Mouse (Mus musculus): ENCODE data around the gene Qsox1. TPM values are rescaled to one million over a fixed set of nuclear protein-coding genes. Genes with fewer than 3 reads are reported as not detected.

Qsox1 gene
- polyA plus RNA-seq, 1 experiment from 2014 or later, result 94.7 TPM

- 49% methylated on average over 8 of the region's 8 CpGs for WGBS
- H3K4me2 ChIP-seq (ENCODE audit: low read depth, low read length), result no peak overlapping the region
- H3K4me3 ChIP-seq (replicated peaks; ENCODE audit: low read length), result no peak overlapping the region
- peak; percentile 56; the same call in 1 of the 2 replicates for ATAC-seq (ENCODE audit: insufficient read depth, low FRiP score)
- H3K4me1 ChIP-seq (ENCODE audit: control insufficient read depth, insufficient read depth, low read length), result no peaks in the 10 kb centered on the region
- H3K9ac ChIP-seq (ENCODE audit: low read length), result no peak overlapping the region
- H3K27ac ChIP-seq (ENCODE audit: low read length), result no peak overlapping the region
- H3K36me3 ChIP-seq (ENCODE audit: control insufficient read depth, insufficient read depth, low read length), result no peaks in the 10 kb centered on the region
- no peaks in the 10 kb centered on the region for H3K9me3 ChIP-seq (replicated peaks; ENCODE audit: control insufficient read depth, low read length)
- H3K27me3 ChIP-seq (ENCODE audit: control insufficient read depth, insufficient read depth, low read length), result no peaks in the 10 kb centered on the region
Observed at GRCm38 (mm10) chr1:155827703-155828295, 15.1 kb upstream of the Qsox1 start.

DNA sequence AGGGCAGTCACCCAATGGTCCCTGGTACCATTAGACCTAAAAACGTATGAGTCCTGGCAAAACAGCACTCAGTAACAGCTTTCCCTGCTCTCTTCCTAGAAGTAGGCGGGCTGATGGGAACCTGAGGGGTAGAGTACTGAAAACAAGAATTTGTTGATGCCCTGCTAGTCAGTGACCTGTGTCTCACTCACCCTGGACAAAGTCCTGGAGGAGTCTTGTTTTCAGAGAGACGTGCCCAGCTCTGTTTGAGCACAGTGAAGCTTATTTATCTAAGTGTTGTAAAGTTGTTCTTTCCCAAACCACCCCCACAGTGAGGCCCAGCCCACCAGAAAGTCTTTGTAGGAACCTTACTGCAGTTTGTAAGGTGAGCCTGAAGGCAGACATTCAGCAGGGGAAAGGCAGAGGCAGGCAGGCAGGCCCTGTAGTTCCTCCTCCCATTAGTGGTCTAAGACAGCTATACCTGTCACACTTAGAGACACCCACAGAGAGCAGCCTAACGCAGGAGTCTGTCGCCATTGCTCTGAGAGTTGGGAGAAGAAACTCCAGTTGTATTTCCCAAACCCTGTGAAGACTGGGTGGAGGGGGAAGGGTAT lies 14.2 kb upstream of the Qsox1 start:
- Histone ChIP-seq H3K4me2 (ENCODE audit: low read depth, low read length) (no peak overlapping the region), H3K9me3 (replicated peaks; ENCODE audit: control insufficient read depth, low read length) (no peaks in the 10 kb centered on the region), H3K36me3 (ENCODE audit: control insufficient read depth, insufficient read depth, low read length) (no peaks in the 10 kb centered on the region), H3K4me1 (ENCODE audit: control insufficient read depth, insufficient read depth, low read length) (no peaks in the 10 kb centered on the region), H3K9ac (ENCODE audit: low read length) (no peak overlapping the region), H3K27ac (ENCODE audit: low read length) (no peak overlapping the region), H3K4me3 (replicated peaks; ENCODE audit: low read length) (no peak overlapping the region), H3K27me3 (ENCODE audit: control insufficient read depth, insufficient read depth, low read length) (no peaks in the 10 kb centered on the region)
- 47% methylated on average over 5 of the region's 5 CpGs for WGBS
- no peak for ATAC-seq (ENCODE audit: insufficient read depth, low FRiP score)

DNA sequence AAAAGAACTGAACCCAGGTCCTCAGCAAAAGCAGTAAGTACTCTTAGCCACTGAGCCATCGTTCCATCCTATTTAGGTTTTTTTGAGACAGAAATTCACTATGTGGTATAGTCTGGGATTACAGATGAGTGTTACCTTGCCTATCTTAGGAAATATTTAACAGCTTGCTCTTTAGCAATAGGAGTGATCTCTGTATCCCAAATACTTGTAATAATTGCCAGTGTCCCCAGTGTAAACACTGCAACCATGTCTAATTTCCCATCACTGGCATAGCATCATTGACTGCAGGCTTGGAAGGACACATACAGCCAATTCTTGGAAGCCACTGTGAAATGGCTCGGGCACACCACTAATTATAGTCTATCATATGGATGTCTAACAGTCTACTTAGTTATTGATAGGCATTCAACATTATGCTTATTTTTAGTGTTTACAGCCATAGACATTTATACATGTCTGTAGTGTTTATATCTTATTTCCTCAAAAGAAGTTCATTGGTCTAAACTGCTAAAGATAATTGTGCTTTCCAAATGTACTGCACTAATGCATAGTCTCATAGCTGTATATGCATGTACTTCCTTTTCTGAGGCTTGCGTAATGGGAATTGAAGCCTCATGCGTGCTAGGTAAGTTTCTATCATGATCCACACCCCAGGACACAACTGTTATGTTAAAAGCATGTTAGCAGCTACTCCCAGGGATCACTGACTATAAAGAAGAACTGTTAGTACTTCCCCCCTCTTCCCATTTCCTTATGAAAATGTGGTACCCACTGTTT lies 13.4 kb upstream of the Qsox1 start:
- WGBS, result 82% methylated on average over 4 of the region's 4 CpGs
- Histone ChIP-seq H3K9ac (ENCODE audit: low read length) (no peak overlapping the region), H3K4me3 (replicated peaks; ENCODE audit: low read length) (no peak overlapping the region), H3K4me1 (ENCODE audit: control insufficient read depth, insufficient read depth, low read length) (no peaks in the 10 kb centered on the region), H3K36me3 (ENCODE audit: control insufficient read depth, insufficient read depth, low read length) (no peaks in the 10 kb centered on the region), H3K9me3 (replicated peaks; ENCODE audit: control insufficient read depth, low read length) (no peaks in the 10 kb centered on the region), H3K27ac (ENCODE audit: low read length) (no peak overlapping the region), H3K4me2 (ENCODE audit: low read depth, low read length) (no peak overlapping the region), H3K27me3 (ENCODE audit: control insufficient read depth, insufficient read depth, low read length) (no peaks in the 10 kb centered on the region)
- no peak for ATAC-seq (ENCODE audit: insufficient read depth, low FRiP score)

GRCm38 (mm10) chr1:155820646-155821045 lies 8.0 kb upstream of the Qsox1 start:
- H3K9me3 ChIP-seq (replicated peaks; ENCODE audit: control insufficient read depth, low read length), result no peaks in the 10 kb centered on the region
- ATAC-seq (ENCODE audit: insufficient read depth, low FRiP score), result no peak
- H3K4me3 ChIP-seq (replicated peaks; ENCODE audit: low read length), result no peak overlapping the region
- whole genome bisulfite sequencing, result 82% methylated on average over 5 of the region's 5 CpGs
- H3K27me3 ChIP-seq (ENCODE audit: control insufficient read depth, insufficient read depth, low read length), result no peaks in the 10 kb centered on the region
- H3K9ac ChIP-seq (ENCODE audit: low read length), result no peak overlapping the region
- H3K4me2 ChIP-seq (ENCODE audit: low read depth, low read length), result no peak overlapping the region
- H3K4me1 ChIP-seq (ENCODE audit: control insufficient read depth, insufficient read depth, low read length), result no peaks in the 10 kb centered on the region
- no peaks in the 10 kb centered on the region for H3K36me3 ChIP-seq (ENCODE audit: control insufficient read depth, insufficient read depth, low read length)
- no peak overlapping the region for H3K27ac ChIP-seq (ENCODE audit: low read length)

DNA sequence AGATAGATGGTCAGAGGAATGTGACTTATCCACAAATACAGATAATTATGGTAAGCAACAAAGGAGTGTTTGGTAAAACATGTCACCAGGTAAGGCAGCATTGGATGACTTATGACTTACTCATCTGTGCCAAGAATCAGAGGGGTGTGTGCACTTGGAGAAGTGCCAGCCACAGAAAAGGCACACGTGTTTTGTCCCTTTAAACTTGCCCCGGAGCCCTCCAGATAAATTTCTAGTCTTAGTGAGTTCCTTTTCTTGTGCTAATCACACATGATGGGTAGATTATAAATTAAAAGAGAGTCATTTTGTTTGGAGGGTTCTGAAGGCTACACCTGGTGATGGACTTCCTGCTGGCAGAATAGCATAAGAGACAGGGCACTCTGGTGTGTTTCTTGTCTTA lies 3.5 kb upstream of the Qsox1 start:
- Histone ChIP-seq H3K4me2 (ENCODE audit: low read depth, low read length) (no peak overlapping the region), H3K9me3 (replicated peaks; ENCODE audit: control insufficient read depth, low read length) (no peaks in the 10 kb centered on the region), H3K27ac (ENCODE audit: low read length) (no peak overlapping the region), H3K4me3 (replicated peaks; ENCODE audit: low read length) (no peak overlapping the region), H3K4me1 (ENCODE audit: control insufficient read depth, insufficient read depth, low read length) (peaks cover 5% of the 10 kb centered on the region), H3K36me3 (ENCODE audit: control insufficient read depth, insufficient read depth, low read length) (no peaks in the 10 kb centered on the region), H3K27me3 (ENCODE audit: control insufficient read depth, insufficient read depth, low read length) (no peaks in the 10 kb centered on the region), H3K9ac (ENCODE audit: low read length) (no peak overlapping the region)
- no peak for ATAC-seq (ENCODE audit: insufficient read depth, low FRiP score)
- WGBS, result 38% methylated on average over 2 of the region's 2 CpGs

GRCm38 (mm10) chr1:155811995-155812580 lies 601 bp downstream of the Qsox1 start:
- Histone ChIP-seq H3K4me3 (replicated peaks; ENCODE audit: low read length) (peak overlapping the region; percentile 85), H3K4me1 (ENCODE audit: control insufficient read depth, insufficient read depth, low read length) (peaks cover 21% of the 10 kb centered on the region), H3K27ac (ENCODE audit: low read length) (peak overlapping the region; percentile 77; the same call in 1 of the 2 replicates), H3K36me3 (ENCODE audit: control insufficient read depth, insufficient read depth, low read length) (no peaks in the 10 kb centered on the region), H3K9ac (ENCODE audit: low read length) (peak overlapping the region; percentile 88), H3K27me3 (ENCODE audit: control insufficient read depth, insufficient read depth, low read length) (no peaks in the 10 kb centered on the region), H3K9me3 (replicated peaks; ENCODE audit: control insufficient read depth, low read length) (no peaks in the 10 kb centered on the region), H3K4me2 (ENCODE audit: low read depth, low read length) (peak overlapping the region; percentile 69)
- ATAC-seq (ENCODE audit: insufficient read depth, low FRiP score), result 0 out of 2 replicates have a peak, but pooled peaks have one; percentile 0
- 2% methylated on average over 22 of the region's 22 CpGs for WGBS

DNA sequence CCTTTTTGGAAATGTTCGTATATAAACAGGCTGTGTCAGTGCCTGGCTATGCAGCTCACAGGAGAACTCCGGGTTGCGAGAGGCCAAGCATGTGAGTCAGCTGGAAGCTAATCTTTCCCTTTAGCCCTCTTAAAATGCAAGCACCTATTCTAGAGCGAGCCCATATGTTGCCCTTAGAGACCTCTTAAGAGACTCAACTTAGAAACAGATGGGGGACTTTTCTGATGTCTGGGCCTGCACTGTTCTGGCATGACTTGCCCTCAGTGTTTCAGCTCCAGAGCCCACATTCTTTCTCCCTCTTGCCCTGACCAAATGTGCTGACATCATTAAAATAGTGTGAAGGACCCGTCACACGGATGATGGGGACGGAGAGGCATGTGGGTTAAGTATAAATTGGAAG lies 2.1 kb downstream of the Qsox1 start:
- Histone ChIP-seq H3K36me3 (ENCODE audit: control insufficient read depth, insufficient read depth, low read length) (no peaks in the 10 kb centered on the region), H3K9ac (ENCODE audit: low read length) (peak overlapping the region; percentile 46; the same call in 1 of the 2 replicates), H3K4me3 (replicated peaks; ENCODE audit: low read length) (peak overlapping the region; percentile 85), H3K9me3 (replicated peaks; ENCODE audit: control insufficient read depth, low read length) (no peaks in the 10 kb centered on the region), H3K27me3 (ENCODE audit: control insufficient read depth, insufficient read depth, low read length) (no peaks in the 10 kb centered on the region), H3K4me1 (ENCODE audit: control insufficient read depth, insufficient read depth, low read length) (peaks cover 21% of the 10 kb centered on the region), H3K4me2 (ENCODE audit: low read depth, low read length) (peak overlapping the region; percentile 69), H3K27ac (ENCODE audit: low read length) (peak overlapping the region; percentile 92)
- no peak for ATAC-seq (ENCODE audit: insufficient read depth, low FRiP score)
- 43% methylated on average over 7 of the region's 7 CpGs for WGBS

DNA sequence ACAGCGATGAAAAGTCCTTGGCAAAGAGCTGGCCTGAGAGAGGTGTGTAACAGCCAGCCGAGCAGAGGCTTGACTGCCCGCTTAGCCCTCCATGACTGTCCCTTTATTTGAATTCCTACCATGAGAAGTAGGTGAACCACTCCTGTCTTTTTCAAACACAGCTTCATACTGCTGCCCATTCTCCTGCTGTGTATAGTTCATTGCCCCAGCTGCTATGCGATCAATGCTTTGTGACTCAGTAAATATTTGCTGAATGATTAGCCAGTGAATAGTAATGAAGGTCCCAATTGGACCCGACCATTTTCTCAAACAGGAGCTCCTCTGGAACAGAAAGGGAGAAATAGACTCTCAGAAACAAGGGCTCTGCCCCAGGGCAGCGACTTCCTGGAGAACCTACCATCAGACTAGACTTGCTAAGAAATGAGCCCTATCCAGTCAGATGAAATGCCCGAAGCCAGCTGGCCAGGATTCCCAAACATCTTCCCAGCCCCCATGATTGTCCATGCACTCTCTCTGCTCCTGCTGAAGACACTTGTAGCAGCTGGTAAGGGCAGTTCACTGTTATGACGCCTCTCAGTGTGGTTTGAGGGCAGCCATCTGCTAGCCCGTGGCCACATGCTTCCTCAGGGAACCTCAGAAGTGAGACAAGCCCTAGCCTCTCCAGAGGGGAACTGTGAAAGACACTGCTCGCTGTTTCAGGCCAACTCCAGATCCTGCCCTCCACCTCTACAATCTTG lies 2.8 kb downstream of the Qsox1 start:
- H3K9me3 ChIP-seq (replicated peaks; ENCODE audit: control insufficient read depth, low read length), result no peaks in the 10 kb centered on the region
- peak; percentile 62 for ATAC-seq (ENCODE audit: insufficient read depth, low FRiP score)
- H3K4me2 ChIP-seq (ENCODE audit: low read depth, low read length), result peak overlapping the region; percentile 69
- peak overlapping the region; percentile 85 for H3K4me3 ChIP-seq (replicated peaks; ENCODE audit: low read length)
- H3K4me1 ChIP-seq (ENCODE audit: control insufficient read depth, insufficient read depth, low read length), result peaks cover 21% of the 10 kb centered on the region
- H3K9ac ChIP-seq (ENCODE audit: low read length), result peak overlapping the region; percentile 46
- no peaks in the 10 kb centered on the region for H3K36me3 ChIP-seq (ENCODE audit: control insufficient read depth, insufficient read depth, low read length)
- WGBS, result 35% methylated on average over 10 of the region's 10 CpGs
- peak overlapping the region; percentile 92 for H3K27ac ChIP-seq (ENCODE audit: low read length)
- no peaks in the 10 kb centered on the region for H3K27me3 ChIP-seq (ENCODE audit: control insufficient read depth, insufficient read depth, low read length)

Measured in stomach, embryonic 16.5 days (tissue).